Comparison of ENCODE assay signal across 32 mouse cellular contexts in the genomic region with DNA sequence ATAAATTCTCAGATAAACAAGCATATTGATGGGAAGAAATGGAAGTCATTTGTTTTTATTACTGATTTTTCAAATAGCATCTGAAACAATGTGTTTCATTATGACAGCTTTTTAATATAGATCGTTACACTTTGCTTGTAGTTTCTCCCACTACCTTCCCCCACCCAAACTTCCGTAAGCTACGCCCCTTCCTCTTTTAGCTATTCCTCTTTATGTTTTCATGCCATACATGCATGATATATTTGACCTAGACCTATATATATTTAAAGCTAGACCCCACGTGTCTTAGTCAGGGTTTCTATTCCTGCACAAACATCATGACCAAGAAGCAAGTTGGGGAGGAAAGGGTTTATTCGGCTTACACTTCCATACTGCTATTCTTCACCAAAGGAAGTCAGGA. TPM values are rescaled to one million over a fixed set of nuclear protein-coding genes. Genes with fewer than 3 reads are reported as not detected.
DNase-seq lines count a peak whose midpoint lies in the region; ATAC-seq and TF ChIP-seq lines count a peak whose summit lies in the region.
"Had no signal": no experiment of that assay in that cellular context is flagged by ENCODE, and none has a peak within 500 bp of the region (broad histone marks: within the 10 kb centered on the region; RNA-seq: fewer than 3 reads in every experiment).

No protein-coding gene starts in this region.

- no peak for TF ChIP-seq CTCF in hindbrain, postnatal 0 days (IDR thresholded peaks at IDR 0.05; ENCODE audit: low read depth)

- no peaks in the 10 kb centered on the region for H3K4me1 ChIP-seq in hindbrain, postnatal 0 days (ENCODE audit: insufficient read depth, low read length)
- H3K4me1 ChIP-seq: embryonic facial prominence, embryonic 13.5 days; embryonic facial prominence, embryonic 15.5 days; forebrain, embryonic 10.5 days; forebrain, embryonic 12.5 days had no signal

- H3K36me3 ChIP-seq in macrophage (ENCODE audit: inconsistent target): peaks cover 35% of the 10 kb centered on the region
- no peaks in the 10 kb centered on the region for H3K36me3 ChIP-seq in hindbrain, postnatal 0 days (ENCODE audit: insufficient read depth, low read length)
- H3K36me3 ChIP-seq: forebrain, embryonic 12.5 days; G1E had no signal

- H3K4me3 ChIP-seq in macrophage (ENCODE audit: inconsistent target): no peak overlapping the region
- H3K4me3 ChIP-seq in hindbrain, postnatal 0 days (ENCODE audit: low read length): no peak overlapping the region
- H3K4me3 ChIP-seq: embryonic facial prominence, embryonic 13.5 days; embryonic facial prominence, embryonic 15.5 days; erythroblast, embryonic 14.5 days; forebrain, embryonic 10.5 days; forebrain, embryonic 12.5 days had no signal

- no peaks in the 10 kb centered on the region for H3K9me3 ChIP-seq in hindbrain, postnatal 0 days (ENCODE audit: low read length)
- H3K9me3 ChIP-seq: embryonic facial prominence, embryonic 13.5 days; embryonic facial prominence, embryonic 15.5 days; forebrain, embryonic 10.5 days; forebrain, embryonic 12.5 days; G1E had no signal

- DNase-seq in heart, adult 11 months: peak; percentile 12
- no peak for DNase-seq in heart, adult 18-20 months
- DNase-seq in hindbrain, postnatal 0 days (ENCODE audit: low spot score): no peak
- DNase-seq in frontal cortex, postnatal 25 days (ENCODE audit: low spot score in 2 of 2): no peak
- DNase-seq: adrenal gland, adult 8-10 months; adrenal gland, postnatal 14 days; adrenal gland, postnatal 36 days; B cell, adult 2 months; cerebellum, adult 11 months; cerebellum, adult 18-20 months; cerebellum, adult 8-10 months; cerebellum, adult 9-11 months; cerebellum, postnatal 14 days; cerebellum, postnatal 36 days; embryo, embryonic 11 days had no signal

- no peak for ATAC-seq in hindbrain, postnatal 0 days
- ATAC-seq: activated CD4-positive, CD25-positive, alpha-beta regulatory T cell, adult 4 months; CD4-positive, CD25-positive, alpha-beta regulatory T cell, adult 4 months; forebrain, embryonic 14.5 days; forebrain, embryonic 16.5 days; Patski had no signal

- H3K27ac ChIP-seq in macrophage: peak overlapping the region; percentile 95
- no peak overlapping the region for H3K27ac ChIP-seq in hindbrain, postnatal 0 days
- H3K27ac ChIP-seq: embryonic facial prominence, embryonic 13.5 days; embryonic facial prominence, embryonic 15.5 days; forebrain, embryonic 10.5 days; forebrain, embryonic 12.5 days had no signal

- H3K79me2 ChIP-seq in macrophage (ENCODE audit: inconsistent target): peaks cover 85% of the 10 kb centered on the region

- no peaks in the 10 kb centered on the region for H3K27me3 ChIP-seq in hindbrain, postnatal 0 days (ENCODE audit: insufficient read depth, low read length)
- H3K27me3 ChIP-seq: CH12.LX; embryonic facial prominence, embryonic 13.5 days; embryonic facial prominence, embryonic 15.5 days; forebrain, embryonic 12.5 days; Patski had no signal

- H3K4me2 ChIP-seq in hindbrain, postnatal 0 days (ENCODE audit: low read depth, low read length): no peak overlapping the region
- H3K4me2 ChIP-seq: embryonic facial prominence, embryonic 13.5 days; embryonic facial prominence, embryonic 15.5 days; forebrain, embryonic 12.5 days had no signal

- WGBS in macrophage (ENCODE audit: missing documents): 14% methylated on average over 3 of the region's 5 CpGs
- WGBS in hindbrain, postnatal 0 days: 92% methylated on average over 5 of the region's 5 CpGs

- H3K9ac ChIP-seq in hindbrain, postnatal 0 days (replicated peaks; ENCODE audit: low read length): no peak overlapping the region
- H3K9ac ChIP-seq: embryonic facial prominence, embryonic 13.5 days; embryonic facial prominence, embryonic 15.5 days; forebrain, embryonic 12.5 days had no signal

RNA-seq across cellular contexts. Expression of a gene that starts 29.8 kb away (rescaled TPM):
- not detected for total RNA-seq in heart, adult 18-20 months (2021)
- total RNA-seq in macrophage (2018; cell fraction: chromatin; rRNA removed): not detected
- total RNA-seq in macrophage (2018; cell fraction: cytosol; rRNA removed): not detected
- total RNA-seq in macrophage (2018; cell fraction: nucleus; rRNA removed): not detected
- not detected in 3 replicates for polyA plus RNA-seq in macrophage (2018)
- not detected in 2 replicates for total RNA-seq in hindbrain, postnatal 0 days (2014; rRNA removed)
- not detected in 2 replicates for polyA plus RNA-seq in hindbrain, postnatal 0 days (2015; fragmentation: Nextera tagmentation; extraction: Ambion mirVana)
- total RNA-seq: adrenal gland, adult 18-20 months; CH12.LX; common myeloid progenitor, adult 5-6 weeks; G1E had no signal
- polyA plus RNA-seq: activated CD4-positive, CD25-positive, alpha-beta regulatory T cell, adult 4 months; brain, embryonic 14.5 days; CD4-positive, CD25-positive, alpha-beta regulatory T cell, adult 4 months; embryonic facial prominence, embryonic 11.5 days; embryonic facial prominence, embryonic 13.5 days; embryonic facial prominence, embryonic 15.5 days; erythroblast, embryonic 14.5 days; forebrain, embryonic 10.5 days; forebrain, embryonic 12.5 days; forebrain, embryonic 14.5 days; forebrain, embryonic 16.5 days; G1E; Patski had no signal
